Mouse (Mus musculus) mouse trophoblast stem cell (cell line): ENCODE measurements around the gene Snrpd3.
"Not testable (repeated sequence)": the region's sequence is repeated elsewhere in the genome, so short reads cannot be mapped to it uniquely, and the experiment has no call there.

ENCODE experiments used
- in situ Hi-C, 2 experiments: fragments of 300-500 bp; cut with MseI, MboI; formaldehyde crosslinking; loops; 2 replicates in 1 of 2; 3 replicates in 1 of 2; pipeline ENCODE4 v1.15.1; 2025

The Snrpd3 gene

DNA sequence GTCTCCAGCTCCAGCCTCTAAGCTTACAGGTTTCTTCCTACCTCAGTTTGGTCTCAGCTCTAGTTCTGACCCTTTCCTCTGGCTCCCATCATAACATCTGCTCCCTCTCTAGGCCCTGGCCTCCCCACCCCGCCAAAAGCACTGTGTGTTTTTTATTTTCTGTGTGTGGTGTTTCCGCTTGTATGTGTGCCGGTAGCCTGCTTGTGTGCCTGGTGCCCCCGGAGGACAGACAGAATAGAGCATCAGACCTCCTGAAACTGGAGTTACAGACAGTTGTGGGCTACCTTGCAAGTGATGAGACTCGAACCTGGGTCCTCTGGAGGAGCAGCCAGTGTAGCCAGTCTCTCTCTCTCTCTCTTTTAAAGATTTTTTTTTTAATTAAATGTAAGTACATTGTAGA, 49.0 kb downstream of the Snrpd3 start:
- in situ Hi-C loops, result no loop called here

DNA sequence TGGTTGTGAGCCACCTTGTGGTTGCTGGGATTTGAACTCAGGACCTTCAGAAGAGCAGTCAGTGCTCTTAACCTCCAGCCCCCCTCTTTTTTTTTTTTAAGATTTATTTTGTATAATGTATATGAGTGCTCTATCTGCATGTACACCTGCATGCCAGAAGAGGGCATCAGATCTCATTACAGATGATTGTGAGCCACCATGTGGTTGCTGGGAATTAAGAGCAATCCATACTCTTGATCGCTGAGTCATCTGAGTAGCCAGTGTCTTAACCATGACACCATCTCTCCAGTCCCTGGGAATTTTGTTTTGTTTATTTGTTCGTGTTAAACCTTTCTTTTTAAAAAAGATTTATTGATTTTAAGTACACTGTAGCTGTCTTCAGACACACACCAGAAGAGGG, 49.4 kb downstream of the Snrpd3 start:
- in situ Hi-C loops, result not testable (repeated sequence)

DNA sequence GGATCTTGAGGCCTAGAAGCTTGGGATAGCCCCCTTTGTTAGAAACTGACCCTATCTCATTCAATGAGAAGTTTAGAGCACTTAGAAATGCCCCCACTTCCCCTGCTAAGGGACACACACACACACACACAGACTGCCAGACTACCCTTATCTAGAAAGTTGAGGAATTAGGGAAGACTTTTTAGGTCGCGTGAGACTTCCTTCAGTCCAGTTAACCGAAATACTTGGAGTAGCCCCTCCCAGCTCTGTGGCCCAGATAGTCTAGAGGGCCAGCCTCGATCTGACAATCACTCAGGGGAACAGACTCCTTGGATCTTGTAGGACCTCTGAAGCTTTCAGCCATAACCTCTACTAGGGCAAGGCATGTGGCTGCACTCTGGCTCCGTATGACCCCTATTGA, 50.7 kb downstream of the Snrpd3 start:
- in situ Hi-C loops, result no loop called here

DNA sequence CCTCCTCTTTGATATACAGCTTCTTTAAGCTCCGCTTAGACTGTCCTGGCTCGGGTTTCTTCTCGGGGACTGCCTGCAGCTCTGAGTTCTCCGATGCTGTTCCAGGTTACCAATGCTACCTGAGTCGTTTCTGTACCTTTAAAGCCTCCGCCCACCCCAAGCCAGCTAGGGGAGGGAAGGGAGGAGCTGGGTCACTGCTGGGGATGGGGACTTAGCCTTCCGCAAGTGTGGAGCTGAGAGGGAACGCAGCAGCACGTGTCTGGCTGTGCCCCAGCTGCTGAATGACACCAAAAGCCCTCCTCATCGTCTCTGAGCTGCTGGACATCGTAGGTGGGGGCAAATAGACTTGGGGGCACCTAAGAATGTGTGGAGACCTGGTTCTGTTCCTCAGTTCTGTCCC, 51.1 kb downstream of the Snrpd3 start:
- in situ Hi-C loops, result no loop called here

DNA sequence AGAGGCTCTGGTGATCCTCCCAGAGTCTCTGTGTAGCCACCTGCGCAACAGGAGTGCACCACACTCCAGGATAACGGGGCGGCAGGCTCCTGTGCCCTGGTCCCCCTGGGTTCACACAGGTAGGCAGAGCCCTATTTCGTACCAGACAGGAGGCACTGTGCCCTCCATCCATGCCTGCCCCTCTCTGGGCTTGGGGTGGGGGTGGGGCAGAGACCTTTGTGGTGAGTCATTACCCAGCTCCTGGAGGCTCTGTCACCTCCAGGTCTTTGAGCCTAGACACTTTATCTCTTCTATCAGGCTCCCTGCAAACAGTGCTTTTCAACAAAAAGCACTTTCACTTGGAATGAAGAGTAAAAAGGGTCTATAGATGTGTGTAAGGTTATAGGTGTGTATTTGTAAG, 51.5 kb downstream of the Snrpd3 start:
- in situ Hi-C loops, result no loop called here

DNA sequence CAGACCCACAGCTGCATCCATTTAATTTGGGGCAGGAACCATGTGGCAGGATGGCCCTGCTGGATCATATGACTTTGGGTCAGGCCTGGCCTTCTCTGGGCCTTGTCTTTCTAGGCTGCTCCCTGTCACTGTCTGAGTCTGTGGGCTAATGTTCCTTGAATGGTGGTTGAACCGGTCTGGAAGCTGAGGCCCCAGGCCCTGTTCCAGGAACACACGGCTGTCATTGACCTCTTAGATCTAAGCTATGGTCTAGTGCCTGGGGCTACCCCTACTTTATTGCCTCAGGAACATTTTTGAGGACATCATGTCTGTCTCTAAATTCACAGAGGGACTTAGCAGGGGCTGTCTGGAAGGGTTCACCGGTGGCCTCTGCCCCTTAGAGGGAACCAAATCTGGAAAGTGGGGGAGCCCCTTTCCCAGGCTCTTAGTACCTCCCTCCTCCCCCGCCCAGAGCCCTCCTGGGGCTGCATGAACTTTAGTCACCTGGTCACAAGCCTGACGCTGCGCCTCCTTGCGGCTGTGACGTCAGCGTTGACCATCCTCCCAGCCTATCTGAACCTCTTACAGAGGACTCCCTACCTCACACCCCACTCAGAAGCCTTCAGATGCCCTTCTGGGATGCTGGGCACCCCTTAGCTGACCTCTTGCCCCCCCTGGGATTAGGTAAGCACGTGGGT, 53.8 kb downstream of the Snrpd3 start:
- in situ Hi-C loops, result no loop called here

DNA sequence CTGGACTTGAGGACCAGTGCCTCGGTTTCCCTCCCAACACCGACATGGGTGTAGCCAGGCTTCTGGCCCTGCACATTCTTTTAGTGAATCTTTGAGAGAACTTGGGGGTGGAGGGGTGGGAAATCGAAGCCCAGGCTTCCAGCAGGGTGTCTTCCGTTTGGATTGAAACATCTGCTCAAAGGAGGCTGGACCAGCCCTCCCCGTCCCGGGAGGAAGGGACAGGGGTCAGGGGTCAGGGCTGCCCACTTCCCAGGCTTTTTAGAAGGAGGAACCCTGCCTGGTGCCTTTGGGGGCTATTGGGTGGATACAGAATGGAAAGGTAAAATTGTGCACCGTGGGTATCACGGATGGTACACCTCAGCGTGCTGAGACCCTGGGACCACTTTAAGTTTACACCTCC, 54.6 kb downstream of the Snrpd3 start:
- in situ Hi-C loops, result no loop called here

DNA sequence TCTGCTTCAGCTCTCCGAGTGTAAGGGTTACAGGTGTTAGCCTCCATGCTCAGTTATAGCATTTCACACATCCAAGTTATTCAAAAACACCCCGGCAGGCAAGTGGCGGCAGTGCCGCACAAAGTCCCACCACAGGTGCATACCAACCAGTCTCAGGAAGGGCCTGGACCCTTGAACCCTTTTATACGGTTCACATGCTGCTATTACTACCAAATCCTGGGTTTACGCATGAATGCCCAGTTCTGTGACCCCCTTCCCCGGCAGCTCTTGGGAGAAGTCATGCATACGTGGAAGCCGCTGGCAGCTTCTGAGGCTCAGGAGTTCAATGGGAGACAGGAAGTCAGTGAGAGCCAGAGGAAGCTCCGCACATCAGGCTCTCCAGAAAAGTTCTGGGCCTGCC, 55.8 kb downstream of the Snrpd3 start:
- in situ Hi-C loops, result no loop called here

DNA sequence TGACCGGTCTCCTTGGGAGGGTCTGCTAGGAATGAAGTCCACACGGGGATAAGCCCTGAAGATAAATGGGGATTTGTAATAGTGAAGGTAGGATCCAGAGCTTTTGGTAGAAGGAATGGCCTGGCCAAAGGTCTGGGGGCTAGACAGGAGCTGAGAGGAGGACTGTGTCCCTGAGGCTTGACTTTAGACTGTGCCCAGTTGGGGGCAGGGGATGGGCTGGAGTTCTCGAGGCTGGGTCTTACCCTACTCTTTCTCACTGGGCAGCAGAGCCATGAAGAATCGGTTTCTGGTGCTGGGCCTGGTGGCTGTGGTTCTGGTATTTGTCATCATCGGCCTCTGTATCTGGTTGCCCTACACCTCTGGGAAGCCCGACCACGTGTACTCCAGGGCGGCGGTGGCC, 56.6 kb downstream of the Snrpd3 start:
- in situ Hi-C loops, result no loop called here

DNA sequence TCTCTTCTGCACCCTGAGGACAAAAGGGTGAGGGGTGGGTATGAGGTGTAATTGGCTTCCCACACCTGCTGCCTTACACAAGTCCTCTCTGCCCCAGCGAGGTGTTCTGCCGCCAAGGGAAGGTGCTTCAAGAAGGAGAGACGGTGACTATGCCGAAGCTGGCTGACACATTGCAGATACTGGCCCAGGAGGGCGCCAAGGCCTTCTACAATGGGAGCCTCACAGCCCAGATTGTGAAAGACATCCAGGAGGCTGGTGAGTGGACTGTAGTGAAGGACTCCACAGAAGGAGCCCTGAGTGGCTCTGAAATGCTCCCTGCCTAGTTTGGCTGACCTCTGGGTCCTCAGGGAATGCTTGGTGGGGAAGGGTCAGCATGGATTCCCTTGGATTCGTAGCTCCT, 61.8 kb downstream of the Snrpd3 start:
- in situ Hi-C loops, result no loop called here

DNA sequence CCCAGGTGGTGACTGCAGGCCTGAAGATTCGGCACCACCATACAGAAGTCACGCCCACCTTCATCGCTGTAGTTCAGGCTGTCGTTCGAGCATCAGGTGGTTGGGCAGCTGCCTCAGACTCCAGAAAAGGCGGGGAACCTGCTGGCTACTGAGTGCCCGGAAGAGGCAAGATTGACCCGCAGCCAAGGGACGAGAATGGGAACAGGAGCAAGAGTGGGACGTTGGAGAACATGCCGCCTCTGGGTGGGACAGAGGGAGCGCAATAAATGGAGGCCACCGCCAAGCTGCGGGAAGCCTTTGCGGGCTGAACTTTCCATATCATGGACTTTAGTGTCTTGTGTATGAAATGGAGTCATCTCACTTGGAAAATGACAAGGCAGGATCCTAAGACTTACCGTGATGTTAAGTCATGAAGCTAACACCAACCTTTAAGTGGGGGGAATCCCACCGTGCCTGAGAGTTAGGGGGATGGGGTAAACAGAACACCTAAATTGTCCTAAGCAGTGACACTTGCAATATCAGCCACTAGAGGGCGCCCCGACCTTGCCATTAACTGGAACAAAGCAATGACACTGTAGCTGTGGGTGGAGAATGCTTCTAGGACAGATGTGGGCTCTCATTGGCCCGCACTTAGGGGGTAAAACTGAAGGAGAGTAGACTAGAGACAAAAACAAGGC, 68.7 kb downstream of the Snrpd3 start:
- in situ Hi-C loops, result no loop called here

DNA sequence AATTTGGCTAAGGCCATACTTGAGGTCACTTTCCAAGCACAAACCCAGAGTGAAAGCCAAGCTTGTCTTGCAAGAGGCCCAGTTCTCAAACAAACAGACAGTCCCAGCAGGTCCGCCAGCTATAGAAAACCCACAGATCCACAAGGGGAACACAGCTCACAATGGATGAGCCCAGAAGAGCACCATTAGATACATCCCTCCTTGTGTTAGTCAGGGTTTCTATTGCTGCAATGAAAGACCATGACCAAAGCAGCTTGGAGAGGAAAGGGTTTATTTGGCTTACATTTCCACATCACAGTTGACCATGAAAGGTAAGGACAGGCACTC, 69.2 kb downstream of the Snrpd3 start:
- in situ Hi-C loops, result no loop called here
